Mouse (Mus musculus) telencephalon, adult 2 months (tissue): ENCODE data around the gene Dab1.
A peak's percentile ranks its signal among the peaks of the same experiment; 100 is the strongest.

Experiments used
- DNase-seq: peaks from one replicate; pipeline ENCODE4 v3.0.0-alpha.2; 2011; ENCODE audit warnings: low read depth, low spot score

Gene Dab1

DNA sequence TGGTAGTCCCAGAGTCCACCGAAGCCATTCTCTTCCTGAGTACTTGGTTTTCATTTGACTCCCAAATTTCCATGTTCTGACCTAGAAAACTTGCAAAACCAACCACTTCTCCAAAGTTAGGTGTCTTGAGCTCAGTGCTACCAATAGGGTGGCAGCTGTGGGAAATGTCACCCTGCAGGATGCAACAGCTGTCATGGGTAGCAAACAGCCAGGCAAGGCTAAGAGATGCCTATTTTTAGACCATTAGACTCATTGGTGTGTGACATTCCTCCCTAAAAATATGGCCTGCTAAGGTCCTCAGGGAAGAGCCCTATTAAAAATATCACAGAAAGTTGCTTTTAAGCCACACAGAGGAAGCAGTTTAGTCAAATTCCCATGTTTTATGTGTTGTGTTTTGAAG is 829.0 kb downstream of the Dab1 start:
- DNase-seq: no peak

DNA sequence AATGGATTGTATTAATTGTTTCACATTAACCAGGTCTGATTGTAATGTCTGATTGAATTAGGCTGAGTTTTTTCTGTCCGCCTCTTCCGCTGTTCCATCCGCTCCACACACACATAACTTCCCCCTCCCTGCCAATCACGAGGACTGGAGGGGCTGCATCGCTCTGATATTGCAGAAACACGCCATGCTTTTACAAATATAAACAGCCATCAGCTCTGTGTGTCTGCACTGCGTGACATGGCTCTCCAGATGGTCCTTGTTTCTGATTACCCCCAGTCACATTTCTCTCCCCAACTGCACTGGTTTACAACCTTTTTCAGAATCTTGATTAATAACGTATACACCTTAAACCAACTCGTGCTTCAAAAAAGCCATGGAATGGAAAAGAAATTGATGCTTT is 831.5 kb downstream of the Dab1 start:
- DNase-seq: no peak

DNA sequence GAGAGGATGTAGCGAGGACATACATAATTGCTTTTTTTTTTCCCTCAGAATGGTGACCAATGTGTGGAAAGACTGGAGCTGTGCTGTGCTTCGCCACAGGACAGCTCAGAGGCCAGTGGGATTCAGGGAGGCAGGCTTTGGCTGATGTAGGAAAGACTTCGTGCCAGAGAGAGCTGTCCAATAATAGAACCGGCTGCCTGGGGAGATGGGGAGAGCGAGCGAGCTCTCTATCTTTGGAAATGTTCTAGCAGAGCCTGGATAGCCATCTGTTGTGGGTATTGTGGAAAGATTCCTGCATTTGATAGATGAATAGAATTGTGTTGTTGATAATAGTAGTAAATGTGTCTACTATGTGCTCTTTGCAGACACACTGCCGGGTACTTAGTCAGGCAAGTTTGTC is 833.4 kb downstream of the Dab1 start:
- DNase-seq: peak; percentile 91

DNA sequence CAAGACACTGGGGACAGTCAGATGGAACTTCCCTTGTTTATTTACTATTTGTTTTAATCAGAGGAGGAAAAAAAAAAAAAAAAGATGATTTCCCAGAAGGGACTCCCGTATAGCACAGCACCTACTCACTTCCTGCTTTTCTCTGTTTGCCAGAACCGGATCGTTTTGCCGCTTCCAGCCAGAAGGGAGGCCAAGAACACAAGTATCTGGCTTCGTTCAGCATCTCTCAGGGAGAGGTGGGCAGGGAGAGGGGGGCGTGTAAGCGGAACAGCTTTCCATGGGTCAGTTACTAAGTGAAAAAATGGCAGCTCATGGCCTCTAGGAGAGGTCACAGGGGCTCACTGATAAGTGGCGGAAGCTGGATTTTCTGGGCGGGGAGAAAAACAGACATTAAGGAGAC is 836.0 kb downstream of the Dab1 start:
- DNase-seq: no peak

DNA sequence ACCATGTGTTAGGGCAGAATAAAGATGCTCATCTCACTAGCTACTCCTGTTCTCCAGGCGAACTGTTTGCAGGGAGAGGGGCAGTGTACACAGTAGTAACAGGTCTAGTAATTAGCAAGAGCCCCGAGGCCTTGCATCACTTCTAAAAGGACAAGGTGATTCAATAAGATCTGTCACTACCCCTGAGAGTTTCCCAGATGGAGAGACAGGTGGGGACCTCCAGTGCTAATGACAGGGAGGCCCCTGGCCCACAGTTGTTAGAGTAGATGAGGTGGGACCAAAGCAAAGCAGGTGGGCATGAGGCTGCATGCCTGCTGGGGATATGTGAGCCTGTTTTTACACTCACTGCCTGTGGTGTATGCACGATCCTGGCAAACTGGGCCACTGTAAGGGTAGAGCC is 836.6 kb downstream of the Dab1 start:
- no peak for DNase-seq

DNA sequence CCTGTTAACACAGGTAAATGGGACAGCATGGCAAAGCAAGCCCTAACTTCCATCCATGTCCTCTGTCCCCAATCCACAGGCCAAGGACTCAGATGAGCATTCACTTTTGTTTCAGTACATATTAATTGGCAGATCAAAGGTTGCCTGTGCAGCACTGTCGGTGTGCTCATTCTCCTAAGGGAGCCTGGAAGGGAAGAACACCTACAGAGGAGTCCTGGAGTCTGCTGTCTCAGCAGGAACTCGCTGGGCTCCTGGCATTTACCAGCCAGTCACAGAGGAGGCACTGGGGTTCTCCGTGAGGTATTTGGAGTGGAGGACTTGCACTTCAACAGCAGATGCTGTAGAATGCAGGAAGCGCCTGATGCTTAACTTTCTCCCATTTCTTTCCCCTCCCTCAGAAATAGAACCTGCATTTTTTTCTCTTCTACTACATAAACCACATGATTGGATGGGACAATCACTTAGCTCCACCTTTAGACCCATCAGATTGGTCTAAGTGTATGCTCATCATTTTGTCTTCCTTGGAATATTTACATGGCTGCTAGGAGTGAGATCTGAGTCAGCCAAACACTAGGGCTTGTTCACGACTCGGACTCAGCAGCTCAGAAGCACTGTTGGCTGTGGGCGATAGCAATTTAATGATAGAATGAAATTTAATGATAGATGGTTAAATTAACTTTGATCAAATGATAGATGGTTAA is 837.2 kb downstream of the Dab1 start:
- DNase-seq: no peak

DNA sequence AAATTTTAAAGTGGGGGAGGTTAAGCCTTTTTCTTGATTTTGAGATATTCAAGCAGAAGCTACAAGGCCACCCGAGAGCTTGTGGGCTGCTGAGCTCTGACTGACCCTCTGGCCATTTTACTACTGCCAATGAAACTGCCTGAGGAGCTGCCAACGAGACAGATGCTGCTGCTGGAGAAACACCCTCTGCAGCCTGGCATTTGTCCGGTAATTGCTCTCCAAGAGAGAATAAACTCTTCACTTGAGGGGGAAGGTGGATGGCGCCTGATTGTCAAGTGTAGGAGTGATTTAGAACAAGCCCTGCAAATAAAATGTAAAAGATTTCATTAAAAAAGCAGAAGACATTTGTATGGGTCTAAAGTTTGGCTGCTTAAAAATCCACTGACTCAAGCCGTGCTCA is 839.6 kb downstream of the Dab1 start:
- peak; percentile 83 for DNase-seq

DNA sequence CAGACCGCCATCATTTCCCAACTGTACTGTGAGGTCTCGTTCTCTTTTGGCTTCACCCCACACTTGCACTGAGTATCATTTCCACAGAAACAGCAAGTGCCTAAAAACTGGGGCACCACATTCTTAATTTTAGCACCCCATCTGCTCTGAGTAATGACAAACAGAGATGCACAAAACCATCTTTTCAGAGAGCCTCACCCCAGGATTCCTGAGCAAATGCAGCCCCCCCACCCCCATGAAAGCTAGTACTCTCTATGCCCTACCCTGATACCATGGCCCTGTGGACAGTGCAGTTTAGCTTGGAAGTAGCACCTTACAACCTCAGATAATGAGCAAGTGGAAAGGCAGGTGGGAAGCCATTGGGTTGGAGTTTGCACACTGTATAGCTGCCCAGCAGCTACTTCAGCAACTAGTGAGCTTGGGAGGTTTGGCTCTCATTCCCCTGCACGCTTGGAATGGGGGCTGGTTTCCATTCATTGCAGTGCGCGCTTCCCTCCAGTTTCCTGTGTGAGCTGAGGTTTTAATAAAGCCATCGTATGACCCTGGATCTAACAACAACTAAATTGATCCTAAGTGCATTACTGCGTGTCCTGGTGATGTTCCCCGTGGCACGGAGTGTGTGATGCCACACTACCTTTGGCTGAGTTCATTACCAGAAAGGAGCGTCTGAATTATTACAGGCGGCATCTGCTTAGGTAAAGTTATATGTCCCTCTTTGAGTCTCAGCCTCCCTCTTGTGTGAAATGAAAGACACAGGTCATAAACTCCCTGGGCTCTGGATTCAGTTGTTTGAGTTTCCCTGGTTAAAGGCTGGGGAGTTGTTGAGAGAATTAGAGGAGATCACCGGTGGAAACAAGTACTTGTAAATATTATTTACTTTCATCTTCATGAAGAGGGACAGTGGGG is 842.2 kb downstream of the Dab1 start:
- peak; percentile 72 for DNase-seq

DNA sequence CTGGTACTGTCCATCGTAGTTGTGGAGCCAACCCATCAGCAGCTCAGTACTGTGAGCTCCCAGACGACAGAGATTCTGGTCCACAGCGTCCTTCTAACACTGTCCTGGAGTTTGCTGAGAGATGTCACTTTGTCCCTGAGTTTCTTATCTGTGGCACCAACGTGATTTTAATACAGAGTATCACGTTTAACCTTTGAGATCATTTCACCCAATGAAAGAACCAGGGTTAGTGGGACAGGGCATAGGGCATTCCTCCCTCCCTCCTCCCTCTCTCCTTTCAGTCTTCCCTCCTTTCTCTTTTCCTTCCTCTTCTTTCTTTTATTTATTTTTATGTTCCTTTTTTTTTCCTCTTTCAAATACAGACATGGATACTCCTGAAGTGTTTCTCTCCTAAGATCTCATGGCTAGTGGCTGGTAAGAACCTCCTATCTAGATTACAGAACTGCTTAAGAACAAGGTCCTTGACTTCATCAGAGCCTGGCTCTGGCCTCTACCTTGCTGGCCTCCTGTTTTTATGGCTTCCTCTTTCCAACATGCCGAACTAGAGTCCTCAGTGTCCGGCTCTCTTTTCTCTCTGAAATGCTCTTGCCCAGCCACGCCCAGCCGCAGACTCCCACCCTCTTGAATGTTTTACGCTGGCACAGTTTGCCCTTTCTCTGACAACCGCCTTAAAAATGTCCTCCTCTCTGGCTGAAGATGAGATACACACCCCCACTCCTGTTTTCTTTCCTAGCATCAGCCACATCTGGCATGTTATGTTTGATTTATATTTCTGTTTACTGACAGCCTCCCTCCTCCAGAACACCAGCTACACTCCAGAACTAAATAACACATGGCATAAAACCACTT is 844.0 kb downstream of the Dab1 start:
- no peak for DNase-seq

DNA sequence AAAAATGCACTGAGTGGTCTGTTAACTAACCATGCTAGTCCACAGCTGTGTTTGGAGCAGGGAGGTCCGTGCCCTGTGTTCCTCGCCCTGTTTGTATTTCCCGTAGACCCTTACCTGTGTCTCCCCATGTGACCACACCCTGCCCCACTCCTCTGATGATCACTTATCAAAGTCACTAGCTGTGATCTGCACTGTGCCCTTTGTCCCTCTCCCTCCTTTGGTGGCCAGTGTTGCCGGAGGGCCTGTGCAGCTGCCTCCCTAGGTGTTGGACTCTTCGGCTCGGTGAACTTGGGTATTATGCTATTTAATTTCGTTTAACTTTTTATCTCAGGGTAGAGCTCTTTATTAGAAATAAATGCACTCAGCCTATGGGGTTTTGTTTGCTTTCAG is 844.6 kb downstream of the Dab1 start:
- DNase-seq: no peak

DNA sequence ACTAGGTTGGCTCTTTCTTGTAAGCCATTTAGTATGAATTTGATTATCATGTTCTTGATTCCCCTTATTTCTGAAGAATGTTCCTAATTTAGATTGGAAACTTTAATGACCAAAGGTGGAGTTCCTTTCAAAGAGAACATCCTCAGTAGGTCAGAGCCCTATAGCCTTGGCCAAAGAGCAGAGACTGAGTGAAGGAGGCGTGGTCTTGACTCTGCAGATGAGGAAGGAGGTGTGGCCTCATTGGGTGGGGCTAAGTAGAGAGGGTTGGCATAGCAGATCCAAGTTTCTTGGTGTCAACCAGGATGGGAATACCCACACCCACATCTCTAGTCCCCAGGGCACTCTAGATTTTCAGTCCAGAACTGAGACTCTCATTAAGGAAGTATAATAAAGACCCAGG is 846.4 kb downstream of the Dab1 start:
- no peak for DNase-seq

DNA sequence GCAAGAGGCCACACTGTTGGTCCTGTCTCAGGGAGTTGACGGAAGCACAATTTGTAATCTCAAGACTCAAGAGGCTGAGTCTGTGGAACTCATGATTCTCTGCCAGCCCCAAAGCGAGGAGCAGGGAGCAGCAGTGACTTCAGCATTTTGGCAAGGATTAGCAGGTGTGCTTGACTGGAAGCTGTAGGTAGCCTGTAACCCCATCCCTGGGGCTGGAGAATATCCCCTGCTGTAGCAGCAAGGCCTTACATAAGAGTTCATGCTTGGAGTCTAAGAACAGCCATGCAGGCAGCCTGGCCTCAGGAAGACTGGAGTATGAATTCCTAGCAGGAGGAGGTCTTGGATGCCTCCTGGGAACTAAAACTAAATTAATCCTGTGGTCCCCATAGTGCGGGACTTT is 849.5 kb downstream of the Dab1 start:
- no peak for DNase-seq

DNA sequence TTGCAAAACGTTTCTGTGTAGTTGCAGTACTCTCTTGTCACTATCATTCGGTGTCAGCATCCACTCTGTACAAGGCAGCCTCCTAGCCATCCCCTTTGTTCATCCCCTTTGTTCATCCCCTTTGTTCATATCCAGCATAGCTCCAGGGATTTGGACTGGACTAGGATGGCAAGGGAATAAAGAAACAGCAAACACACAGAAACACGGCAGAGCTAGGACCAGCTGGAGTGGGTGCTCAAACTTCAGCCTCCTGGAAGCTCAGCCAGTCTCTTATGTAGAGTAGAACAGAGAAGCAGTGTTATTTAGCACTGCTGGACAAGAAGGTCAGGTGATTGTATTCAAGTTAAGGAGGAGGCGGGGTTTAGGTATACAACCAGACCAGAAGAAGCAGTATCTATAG is 853.8 kb downstream of the Dab1 start:
- DNase-seq: no peak

DNA sequence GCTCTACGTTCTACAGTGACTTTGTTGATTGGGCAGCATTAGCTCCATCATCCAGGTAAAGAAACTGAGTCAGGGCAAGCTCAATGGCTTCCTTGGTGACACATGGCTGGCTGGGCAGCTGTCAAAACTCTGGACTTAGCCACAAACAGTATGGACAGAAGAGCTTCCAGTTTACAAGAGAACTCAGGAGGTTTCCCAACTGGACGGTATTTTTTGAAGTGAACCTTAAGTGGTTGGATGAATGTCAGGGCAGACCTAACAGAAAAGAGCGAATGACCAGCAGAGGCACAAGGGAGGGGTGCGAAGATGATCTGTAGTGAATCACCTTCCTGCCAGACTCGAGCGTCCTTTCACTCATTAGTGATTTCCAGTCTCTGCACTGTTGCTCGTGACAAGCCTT is 857.7 kb downstream of the Dab1 start:
- DNase-seq: no peak

DNA sequence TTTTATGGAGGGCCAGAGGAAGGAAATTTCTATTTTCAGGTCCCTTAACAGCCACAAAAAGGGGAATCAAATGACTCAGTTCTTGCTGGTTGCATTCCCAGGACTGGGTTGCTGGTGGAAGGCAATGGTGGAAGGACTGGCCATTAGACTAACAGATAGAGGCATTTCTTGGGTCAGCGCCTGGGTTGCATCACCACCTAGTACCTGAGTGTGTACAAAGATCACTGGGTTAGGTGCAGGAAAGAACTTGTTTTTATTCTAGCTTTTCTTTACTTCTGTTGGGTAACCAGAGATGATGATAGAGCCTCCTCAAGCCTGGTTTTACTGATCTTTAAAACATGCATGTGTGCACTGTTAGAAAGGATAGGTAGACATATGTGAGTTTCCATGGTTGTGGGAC is 864.8 kb downstream of the Dab1 start:
- no peak for DNase-seq

DNA sequence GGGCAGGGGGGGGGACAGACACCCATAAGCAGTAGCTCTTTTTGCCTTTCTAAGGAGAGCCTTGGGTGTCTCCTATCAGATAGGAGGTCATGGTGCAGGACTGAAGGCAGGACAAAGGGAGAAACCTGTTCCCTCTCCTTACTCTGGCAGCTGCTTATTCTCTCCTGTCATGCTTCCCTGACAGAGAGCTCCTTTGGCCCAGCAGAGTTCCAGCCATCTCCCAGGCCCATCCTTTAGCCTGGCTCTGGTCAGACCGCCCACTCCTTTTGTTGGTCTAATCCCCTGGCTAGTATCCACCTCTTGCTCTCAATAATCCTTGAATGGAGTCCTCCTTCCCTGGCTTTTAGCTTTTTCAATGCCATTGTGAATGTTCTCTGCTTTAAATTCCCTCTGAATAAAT is 878.1 kb downstream of the Dab1 start:
- no peak for DNase-seq

DNA sequence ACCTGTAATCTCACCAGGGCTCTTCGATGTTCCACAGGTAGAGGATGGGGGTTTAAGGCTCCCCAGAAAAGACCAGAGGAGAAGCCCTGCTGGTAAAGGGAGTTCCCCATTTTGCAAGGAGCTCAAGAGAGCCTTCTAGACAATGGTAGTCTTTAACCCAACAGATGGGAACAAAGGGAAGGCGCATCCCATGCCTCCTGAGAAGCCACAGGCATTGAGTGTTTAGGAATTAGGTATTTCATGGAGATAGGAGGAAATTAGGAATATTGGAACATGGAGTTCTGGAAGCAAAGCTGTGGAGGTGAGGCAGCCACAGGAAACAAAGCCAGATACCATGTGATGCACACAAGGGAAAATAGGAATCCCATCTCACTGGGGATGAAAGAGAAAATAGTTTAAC is 881.0 kb downstream of the Dab1 start:
- DNase-seq: no peak

DNA sequence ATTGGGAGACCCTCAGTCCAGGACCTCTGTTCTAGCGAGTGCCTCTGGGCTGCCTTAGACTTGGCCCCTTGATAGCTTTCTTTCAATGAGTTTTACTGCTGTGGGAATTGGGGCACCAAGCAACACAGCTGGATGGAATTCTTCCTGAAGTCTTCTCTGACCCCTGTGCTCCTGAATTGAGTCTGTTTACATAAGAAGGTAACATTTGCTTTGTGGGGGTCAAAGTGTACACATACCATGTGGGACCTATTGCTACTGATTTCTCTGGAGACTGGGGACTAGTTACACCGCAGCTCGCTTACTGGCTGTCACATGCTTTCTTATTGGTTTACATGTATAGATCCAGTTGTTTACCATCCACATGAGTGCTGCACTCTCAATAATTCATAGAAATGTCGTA is 881.5 kb downstream of the Dab1 start:
- DNase-seq: no peak

DNA sequence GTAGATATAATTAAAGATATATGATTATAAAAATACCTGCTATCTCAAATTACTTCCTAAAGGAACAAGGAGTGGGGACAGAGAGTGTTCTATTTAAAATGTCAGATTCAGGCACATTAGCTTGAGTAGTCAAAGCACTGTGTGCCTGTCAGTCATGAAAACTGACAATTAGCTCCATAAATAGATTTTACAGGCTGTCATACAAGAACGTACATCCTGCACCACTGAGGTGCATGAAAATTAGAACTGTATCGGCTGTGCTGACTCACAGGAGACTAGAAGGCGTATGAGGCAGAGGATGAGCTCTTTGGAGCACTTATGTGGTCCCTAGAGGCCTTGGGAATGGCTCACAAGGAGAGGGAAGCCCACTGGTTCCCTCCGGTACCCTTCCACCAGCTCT is 882.1 kb downstream of the Dab1 start:
- DNase-seq: no peak

DNA sequence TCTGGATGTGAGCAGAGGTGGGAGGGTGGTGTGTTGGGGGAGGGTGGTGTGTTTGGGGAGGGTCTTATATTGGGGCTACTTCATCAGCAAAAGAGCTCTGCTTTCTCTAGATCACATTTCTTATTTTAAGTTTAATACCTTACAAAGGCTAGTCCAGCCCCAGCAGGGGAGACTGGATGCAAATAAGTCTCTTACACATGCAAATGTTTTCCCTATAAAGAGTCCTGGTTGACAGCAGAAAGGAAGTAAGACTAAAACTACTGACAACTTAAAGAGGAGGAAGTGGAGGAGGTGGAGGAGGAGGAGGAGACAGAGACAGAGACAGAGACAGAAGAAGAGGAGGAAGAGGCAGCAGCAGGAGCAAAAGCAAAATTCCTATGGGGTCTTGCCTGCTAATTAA is 885.8 kb downstream of the Dab1 start:
- DNase-seq: no peak

DNA sequence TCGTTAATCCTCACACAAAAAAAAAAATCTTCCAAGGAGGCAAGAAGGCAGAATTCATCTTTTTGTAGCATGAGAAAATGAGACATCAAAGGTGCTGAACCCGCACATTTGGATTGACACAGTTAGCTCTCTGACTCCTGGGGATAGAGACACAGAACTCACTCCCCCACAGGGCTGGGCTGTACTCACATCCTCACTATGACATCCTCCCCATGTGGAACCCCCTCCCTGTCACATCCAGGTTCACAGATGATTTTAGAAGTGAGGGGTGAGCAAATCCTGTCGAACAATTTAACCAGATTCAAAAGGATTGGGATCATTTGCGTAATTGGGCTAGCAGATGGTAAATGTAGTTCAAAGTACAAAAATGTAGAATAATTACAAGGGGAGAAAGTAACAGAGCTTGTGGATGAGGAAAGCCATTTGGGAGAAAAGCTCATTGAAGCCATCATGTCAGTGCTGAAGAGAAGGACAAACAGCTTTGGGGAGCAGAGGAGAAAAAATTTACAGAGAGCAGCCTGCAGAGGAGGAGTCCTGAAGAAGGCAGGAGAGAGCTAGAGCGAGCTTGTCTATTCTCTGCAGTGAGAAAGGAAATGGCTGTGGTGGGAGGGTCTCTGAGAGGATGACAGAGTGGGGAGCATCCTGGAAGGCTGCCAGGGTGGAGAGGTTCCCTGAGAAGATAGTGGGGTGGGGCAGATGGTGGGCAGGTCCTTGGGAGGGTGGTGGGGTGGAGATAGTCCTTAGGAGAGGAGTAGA is 890.2 kb downstream of the Dab1 start:
- DNase-seq: no peak

DNA sequence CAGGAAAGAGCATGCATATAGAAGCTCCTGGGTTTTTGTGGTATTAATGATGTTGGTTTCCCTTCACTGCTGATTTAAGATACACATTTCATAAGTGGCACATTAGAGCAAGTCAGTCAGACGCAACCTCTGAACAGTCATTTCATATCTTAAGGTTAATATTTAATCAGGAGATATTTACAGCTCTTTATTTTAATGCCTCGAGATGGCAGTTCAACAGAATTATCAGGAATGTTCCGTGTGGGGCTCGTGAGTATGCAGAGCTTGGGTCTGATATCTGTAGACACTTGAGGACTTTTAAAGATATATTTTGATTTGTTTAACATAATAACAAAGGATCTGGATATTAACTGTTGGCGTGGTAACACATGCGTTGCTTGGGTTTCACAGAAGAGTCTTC is 892.7 kb downstream of the Dab1 start:
- DNase-seq: no peak
